Mouse (Mus musculus) neutrophil, adult 5-6 weeks (primary cell): ENCODE data around the gene Il2ra. TPM values are rescaled to one million over a fixed set of nuclear protein-coding genes. Genes with fewer than 3 reads are reported as not detected.

Source experiments
- ATAC-seq: fragments of 151-379, 151-347 bp; 2 replicates; pipeline ENCODE4 v1.8.0; 2017; ENCODE audit warnings: mild to moderate bottlenecking, moderate TSS enrichment; ENCODE audit not compliant: insufficient number of reproducible peaks, poor library complexity, low FRiP score, severe bottlenecking; ENCODE audit errors: extremely low read depth
- total RNA-seq: library from RNA; stranded (forward); fragments of 200-1000 nt; gene quantifications from 2 replicates; pipeline ENCODE4 v1.2.3, GENCODE M21; 2017

Il2ra gene
- total RNA-seq, 1 experiment from 2014 or later: 3.0 TPM

GRCm38 (mm10) chr2:11739516-11740051 is 97.0 kb downstream of the Il2ra start:
- ATAC-seq: peak; percentile 89

Other genes starting within 250 kb of the Il2ra start
- gene Pfkfb3, start 88.7 kb upstream of the Il2ra start, total RNA-seq: 46.0 TPM in 2 replicates
- 144 and 163 TPM in 2 replicates for gene Rbm17, start 38.7 kb upstream of the Il2ra start, total RNA-seq
- gene Gm17490, start 16.5 kb upstream of the Il2ra start, total RNA-seq: not detected in 2 replicates
- gene Il15ra, start 62.5 kb downstream of the Il2ra start, total RNA-seq: 12.1 and 14.4 TPM in 2 replicates
- gene Fbh1, start 134.8 kb downstream of the Il2ra start, total RNA-seq: 106 and 119 TPM in 2 replicates
- 82.4 and 98.9 TPM in 2 replicates for gene Ankrd16, start 135.1 kb downstream of the Il2ra start, total RNA-seq